Mouse (Mus musculus) small intestine, adult 2 months (tissue): ENCODE measurements at regions not wholly inside any gene's neighbourhood (a gene's known extent, or its start where the extent isn't known, plus 50 kb on each side); places are given as distances from the start of the nearest gene placed in this dataset.

Experiments used
- CTCF ChIP-seq: fragments of 200-500 bp; IDR thresholded peaks from 2 replicates; pipeline ENCODE4 v1.5.1; 2012; ENCODE audit warnings: low read depth, mild to moderate bottlenecking, control low read depth, inconsistent platforms, low read length, moderate library complexity, mixed read lengths; ENCODE audit not compliant: insufficient replicate concordance, insufficient read length; ENCODE audit errors: extremely low read depth
- POLR2A ChIP-seq: fragments of 200-500 bp; IDR thresholded peaks from 2 replicates; pipeline ENCODE4 v1.6.1; 2012; ENCODE audit warnings: low read depth, mild to moderate bottlenecking, control low read depth, inconsistent platforms, low read length, moderate library complexity

GRCm38 (mm10) chr16:55447581-55447980 lies 149.8 kb upstream of the Zpld1 start:
- TF ChIP-seq CTCF (no peak), POLR2A (no peak)
